Mouse (Mus musculus) adrenal gland, postnatal 4 days (tissue): ENCODE measurements around the gene Gm20388. TPM values are rescaled to one million over a fixed set of nuclear protein-coding genes. Genes with fewer than 3 reads are reported as not detected.

ENCODE experiments used
- DNase-seq, 2 experiments: peaks; one replicate each; pipeline ENCODE4 v3.0.0; 2021 to 2022; ENCODE audit warnings: low spot score in 2 of 2, mixed read lengths in 2 of 2
- total RNA-seq, 2 experiments: library from RNA; stranded (reverse); gene quantifications; 2 replicates each; pipeline ENCODE4 v1.2.3; 2021

Gm20388 gene
- total RNA-seq, 2 experiments from 2014 or later, result 8.8 TPM; not detected in 1

DNA sequence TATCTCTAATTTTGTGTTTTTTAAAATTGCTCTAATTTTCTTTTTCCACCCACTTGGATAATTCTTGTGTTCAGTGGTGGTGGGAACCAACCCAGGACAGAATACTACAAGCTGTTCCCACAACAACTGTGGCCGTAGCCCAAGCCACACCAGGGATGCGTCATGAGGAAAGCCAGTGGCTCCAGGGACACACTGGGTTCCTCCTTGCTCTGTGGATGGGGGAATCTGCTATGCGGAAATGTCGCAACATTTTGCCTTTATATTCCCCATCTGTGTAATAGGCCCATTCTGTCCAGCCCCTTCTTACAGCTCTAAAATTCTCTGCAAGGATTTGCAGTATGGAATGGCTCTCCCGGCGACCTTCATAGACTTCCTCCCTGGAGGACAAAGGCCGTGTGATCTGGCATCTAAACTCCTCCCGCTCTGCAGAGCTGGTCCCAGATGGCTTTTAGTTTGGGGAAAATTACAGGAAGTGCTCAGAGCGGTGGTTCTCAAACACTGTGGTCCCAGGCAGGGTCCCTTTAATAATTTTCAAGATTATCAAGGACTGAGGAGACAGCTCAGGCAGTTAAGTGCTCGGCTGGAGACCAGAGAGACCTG lies 1270.7 kb downstream of the Gm20388 start:
- no peak for DNase-seq

GRCm38 (mm10) chr8:121187491-121188364 lies 1277.1 kb downstream of the Gm20388 start:
- no peak for DNase-seq

GRCm38 (mm10) chr8:121188994-121189393 lies 1278.4 kb downstream of the Gm20388 start:
- DNase-seq, result no peak

GRCm38 (mm10) chr8:121192451-121192850 lies 1281.8 kb downstream of the Gm20388 start:
- no peak for DNase-seq

GRCm38 (mm10) chr8:121195970-121196369 lies 1285.3 kb downstream of the Gm20388 start:
- DNase-seq, result no peak

GRCm38 (mm10) chr8:121196726-121197668 lies 1286.4 kb downstream of the Gm20388 start:
- no peak for DNase-seq

GRCm38 (mm10) chr8:121200069-121200468 lies 1289.4 kb downstream of the Gm20388 start:
- DNase-seq, result no peak

DNA sequence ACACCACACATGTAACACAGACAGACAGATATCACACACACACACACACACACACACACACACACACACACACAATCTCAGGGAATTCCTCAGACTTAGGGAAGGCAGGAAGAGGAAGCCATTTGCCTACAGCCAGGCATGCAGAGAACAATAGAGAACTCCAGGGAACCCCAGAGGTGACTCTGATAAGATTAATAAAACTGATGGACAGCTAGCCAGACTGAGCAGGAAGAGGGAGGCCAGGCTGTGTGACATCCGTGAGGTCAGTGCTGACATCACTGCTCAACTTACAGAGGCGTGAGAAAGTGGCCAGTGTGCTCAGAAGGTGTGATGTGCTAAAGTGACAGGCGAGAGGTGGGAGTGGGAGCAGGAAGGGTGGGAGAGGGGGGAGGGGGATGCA lies 1290.3 kb downstream of the Gm20388 start:
- no peak for DNase-seq

DNA sequence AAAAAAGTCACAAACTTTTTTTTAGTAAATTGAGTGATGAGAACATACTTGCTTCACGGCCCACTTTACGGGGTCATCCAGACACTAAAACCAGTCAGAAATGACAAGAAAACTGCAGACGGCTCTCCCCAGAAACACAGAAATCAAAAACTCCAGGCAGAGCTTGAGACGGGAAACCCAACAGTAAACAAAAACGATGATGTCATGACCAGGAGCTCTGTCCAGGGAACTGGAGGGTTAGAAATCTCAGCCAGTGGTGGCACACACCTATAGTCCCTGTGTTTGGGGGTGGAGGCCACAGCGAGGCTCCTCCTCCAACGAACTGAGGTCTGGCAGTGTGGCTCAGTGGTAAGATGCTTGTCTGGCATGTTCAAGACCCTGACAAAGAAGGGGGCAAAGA lies 1291.0 kb downstream of the Gm20388 start:
- no peak for DNase-seq

DNA sequence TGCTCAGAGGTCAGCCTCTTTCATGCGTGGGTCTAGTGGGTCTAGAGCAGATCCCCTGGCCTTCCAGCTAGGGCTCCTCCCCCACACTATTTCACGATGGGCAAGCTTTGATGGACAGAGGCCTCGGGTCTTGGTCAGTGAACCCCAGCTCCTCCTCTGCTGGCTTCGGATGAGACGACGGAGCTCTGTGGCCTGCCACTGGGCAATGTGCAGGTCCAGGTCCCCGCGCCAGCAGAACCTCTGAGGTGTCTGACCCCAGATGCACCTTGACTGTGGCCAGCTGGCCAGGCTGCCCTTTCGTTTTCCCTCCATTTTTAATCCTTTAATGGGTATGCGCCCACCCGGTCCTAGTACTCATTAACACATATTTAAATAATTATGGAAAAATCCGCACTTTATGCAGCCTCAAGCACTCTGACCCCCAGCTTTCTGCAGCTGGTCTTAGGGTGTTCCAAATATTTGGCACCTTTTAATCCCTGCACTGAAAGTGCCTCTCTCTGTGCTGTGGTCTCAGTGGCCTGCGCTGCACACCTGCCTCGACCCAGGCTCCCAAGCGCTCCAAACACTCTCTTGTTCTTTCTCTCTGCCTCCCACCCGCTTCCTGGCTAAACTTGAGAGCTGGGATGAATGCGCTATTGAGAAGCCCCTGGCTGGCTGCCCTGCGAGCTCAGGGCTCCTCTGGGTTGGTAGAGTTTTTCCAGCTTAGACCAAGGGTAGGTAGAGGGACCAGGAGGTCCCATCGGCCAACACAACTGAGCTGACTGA lies 1293.2 kb downstream of the Gm20388 start:
- no peak for DNase-seq

DNA sequence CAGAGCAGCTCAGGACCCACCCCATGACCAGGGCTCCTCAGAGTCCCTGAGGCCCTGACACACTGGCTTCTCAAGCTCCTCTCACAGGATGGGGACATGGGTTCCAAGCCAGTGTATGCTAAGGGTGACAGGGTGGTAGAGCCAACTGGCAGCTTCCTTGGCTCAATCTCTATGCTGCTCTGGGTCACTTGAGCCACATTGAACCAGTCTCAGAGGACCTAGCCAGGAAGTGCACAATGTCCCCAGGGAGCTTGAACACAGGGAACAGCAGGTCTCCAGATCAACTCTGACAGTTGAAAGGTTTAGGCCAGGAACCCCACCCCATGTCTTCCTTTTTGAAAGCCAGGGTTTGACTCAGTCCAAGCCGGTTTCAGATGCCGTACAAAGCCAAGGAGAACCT lies 1296.5 kb downstream of the Gm20388 start:
- no peak for DNase-seq

- DNase-seq, result no peak
Observed at GRCm38 (mm10) chr8:121210627-121211026, 1300.0 kb downstream of the Gm20388 start.

GRCm38 (mm10) chr8:121213236-121213635 lies 1302.6 kb downstream of the Gm20388 start:
- DNase-seq, result no peak

DNA sequence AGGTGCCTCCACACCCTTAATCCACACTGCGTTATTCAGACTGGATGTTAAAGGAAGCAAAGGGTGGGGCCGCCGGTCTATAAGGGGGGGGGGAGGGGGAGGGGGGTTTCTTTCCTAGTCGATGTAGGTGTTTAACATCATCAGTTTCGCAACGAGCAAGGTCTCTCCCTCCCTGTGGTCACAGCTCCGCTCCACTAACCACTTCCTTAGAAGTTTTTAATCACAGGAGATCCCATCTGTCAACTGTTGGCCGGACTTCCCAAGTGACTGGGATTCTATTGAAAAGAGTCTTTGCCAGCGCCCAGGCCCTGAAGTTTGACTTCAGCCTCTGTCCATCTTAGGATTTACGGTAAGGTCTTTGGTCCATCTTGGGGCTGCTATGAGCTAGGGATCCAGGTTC lies 1303.0 kb downstream of the Gm20388 start:
- DNase-seq, result no peak

DNA sequence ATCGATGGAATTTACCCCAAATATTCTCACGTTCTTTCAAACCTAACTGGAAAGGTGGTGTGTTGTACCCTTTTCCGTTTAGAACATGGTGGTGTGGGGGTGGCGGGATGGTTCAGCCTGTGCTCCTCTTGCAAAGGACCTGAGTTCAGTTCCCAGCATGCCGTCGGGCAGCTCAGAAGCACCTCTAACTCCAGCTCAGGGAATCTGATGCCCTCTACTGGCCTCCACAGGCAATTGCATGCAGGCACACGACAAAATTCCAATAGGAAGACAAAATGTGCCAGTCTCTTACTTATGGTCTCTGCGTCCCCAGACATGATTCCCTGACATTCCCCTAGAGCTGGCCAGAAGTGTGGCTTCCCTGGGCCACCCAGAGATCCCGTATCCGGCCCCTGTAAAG lies 1304.3 kb downstream of the Gm20388 start:
- no peak for DNase-seq

DNA sequence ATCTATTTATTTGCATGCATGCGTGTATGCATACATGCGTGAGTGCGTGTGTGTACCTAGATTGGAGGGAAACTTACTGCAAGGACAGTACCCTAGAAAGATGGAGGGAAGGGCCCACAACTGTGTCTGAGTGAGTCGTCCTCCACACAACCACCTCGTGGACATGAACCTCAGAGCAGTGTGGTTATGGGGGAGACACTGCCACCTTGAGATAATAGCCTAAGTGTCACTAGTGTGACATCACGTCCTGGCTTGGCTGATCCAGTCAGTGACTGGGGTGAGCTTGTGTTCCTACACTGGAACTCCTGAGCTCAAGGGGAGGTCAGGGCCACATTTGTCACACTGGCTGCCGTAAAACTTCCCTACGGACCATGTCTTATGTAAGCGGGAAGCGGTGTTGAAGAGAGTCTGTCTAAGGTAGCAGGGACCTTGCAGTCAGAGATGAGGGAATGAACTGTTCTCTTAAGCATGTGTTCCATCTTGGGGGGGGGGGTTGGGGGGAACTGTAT lies 1305.9 kb downstream of the Gm20388 start:
- DNase-seq, result no peak

GRCm38 (mm10) chr8:121218486-121218885 lies 1307.8 kb downstream of the Gm20388 start:
- DNase-seq, result no peak

DNA sequence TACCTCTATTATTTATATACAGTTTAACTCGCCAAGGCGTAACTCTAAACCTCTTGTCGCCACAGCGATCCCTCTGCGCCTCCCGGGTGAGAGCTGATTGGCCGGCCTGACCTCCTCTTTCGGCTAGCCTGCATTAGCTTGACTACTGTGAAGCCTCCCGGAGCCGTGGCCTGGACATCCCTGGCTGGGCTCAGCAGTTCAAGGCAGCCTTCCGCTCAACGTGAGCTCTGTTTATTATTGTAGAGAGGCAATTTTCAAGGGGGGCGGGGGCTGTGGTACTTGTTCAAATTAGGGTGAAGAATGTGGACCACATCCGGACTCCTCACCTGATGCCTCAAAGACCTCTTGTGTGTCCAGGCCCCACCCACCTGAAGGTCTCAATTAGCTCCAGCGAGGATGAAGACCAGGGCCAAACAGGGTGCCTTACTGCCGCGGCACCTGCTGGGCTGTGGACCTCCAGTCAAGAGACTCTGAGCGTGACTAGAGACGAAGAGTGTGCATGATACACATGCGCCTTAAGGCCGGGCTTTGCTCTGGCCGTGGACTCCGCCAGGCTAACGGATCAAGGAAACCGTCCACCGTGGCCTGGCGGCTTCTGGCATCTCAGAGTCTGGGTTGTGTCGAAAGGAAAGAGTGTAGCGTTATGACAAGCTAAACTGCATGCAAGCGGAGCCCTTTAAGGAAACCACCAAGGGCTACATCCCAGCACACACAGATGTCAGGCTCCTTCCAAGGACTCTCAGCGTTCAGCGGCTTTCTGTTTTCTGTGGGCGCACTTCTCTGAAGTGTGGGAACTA lies 1309.7 kb downstream of the Gm20388 start:
- no peak for DNase-seq

GRCm38 (mm10) chr8:121224709-121225108 lies 1314.1 kb downstream of the Gm20388 start:
- DNase-seq, result no peak

GRCm38 (mm10) chr8:121227756-121228155 lies 1317.1 kb downstream of the Gm20388 start:
- DNase-seq, result no peak
